Mouse (Mus musculus): ENCODE results near the gene Mast1.

The Mast1 gene

GRCm38 (mm10) chr8:84973079-84973478, 35.9 kb upstream of the Mast1 start:
- no peak for DNase-seq

DNA sequence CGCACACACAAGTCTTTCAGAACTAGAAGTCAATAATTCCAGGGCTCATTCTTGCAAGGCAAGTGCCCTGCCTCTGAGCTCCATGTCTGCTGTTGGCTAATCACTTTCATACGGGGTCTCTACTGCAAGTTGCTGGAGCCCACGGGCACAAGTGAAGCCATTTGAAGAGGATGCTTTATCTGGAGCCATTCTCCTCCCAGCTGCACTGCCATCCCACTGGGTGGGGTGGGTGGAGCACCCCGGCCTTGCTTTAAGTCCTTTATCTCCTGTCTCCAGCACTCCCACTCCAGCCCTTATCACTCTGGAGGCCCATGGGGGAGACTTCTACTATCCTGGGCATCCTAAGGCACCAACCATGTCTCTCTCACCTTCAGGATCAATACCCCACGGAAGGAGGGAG, 33.8 kb upstream of the Mast1 start:
- no peak for DNase-seq

GRCm38 (mm10) chr8:84970135-84970790, 33.1 kb upstream of the Mast1 start:
- DNase-seq, result no peak

DNA sequence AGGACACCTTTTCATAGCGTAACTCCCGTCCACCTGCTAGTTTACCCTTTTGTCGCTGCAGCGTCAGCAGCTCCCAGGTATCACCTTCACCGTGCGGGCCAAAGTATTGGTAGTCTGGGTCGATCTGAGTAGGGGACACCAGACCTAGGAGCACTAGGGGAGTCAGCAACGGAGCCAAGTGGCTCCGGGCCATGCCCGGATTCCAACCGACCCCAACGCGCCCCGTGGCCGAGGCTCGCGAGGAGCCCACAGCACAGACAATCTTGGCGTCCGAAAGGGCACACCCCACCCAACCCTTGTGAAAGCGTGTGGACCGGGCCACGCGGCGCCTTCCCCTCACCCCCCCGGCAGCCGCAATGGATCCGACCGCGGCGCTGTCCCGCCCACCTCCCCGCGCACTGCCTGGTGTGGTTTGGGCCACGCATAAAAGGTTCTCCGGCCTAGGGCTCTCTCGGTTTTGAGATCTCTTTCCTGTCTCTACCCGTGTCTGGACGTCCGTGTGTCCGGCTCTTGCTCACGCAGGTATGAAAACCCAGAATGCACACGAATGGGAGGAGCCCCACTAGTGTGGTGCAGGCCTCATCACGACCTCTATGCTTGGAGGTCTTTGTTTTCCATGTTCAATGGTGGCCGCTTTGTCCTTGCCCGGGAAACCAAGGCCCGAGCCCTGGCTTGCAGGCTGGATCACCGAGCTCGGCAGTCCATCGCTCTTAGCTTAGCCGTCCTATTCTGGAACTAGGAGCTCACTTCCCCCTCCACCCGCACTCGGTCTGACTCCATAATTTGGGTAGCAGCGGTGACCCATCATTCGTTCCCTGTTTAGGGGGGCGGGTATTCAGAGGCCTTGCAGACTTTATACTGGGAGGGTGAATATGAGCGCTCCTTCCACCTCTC, 32.3 kb upstream of the Mast1 start, which contains the start of the genes Gm49661, Prdx2 and Rnaseh2a:
TSS of gene Gm49661 (minus strand) at position 193 of the 894 bp plus-strand sequence.
TSS of gene Prdx2 (plus strand) at position 347 of the 894 bp plus-strand sequence.
TSS of gene Rnaseh2a (minus strand) at position 527 of the 894 bp plus-strand sequence.
- peak; percentile 66 to 70 for DNase-seq

DNA sequence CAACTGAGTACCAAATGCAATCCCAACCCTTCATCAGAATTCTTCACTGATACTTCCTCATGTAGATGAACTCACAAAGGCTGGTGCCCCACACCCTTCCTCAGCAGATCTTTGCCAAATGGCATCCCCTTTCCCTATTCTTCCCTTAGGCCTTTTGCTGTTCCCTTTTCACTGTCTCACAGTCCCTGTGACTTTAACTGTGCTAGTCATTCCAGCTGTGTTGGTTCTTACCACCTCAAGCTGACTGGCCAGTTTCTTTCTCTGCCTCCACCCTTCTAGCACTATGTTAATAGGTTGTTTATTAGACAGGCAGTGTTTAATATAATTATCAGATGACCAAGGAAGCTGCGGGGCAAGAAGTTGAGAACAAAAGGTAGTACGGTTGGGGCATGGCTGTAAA, 31.5 kb upstream of the Mast1 start:
- no peak for DNase-seq

DNA sequence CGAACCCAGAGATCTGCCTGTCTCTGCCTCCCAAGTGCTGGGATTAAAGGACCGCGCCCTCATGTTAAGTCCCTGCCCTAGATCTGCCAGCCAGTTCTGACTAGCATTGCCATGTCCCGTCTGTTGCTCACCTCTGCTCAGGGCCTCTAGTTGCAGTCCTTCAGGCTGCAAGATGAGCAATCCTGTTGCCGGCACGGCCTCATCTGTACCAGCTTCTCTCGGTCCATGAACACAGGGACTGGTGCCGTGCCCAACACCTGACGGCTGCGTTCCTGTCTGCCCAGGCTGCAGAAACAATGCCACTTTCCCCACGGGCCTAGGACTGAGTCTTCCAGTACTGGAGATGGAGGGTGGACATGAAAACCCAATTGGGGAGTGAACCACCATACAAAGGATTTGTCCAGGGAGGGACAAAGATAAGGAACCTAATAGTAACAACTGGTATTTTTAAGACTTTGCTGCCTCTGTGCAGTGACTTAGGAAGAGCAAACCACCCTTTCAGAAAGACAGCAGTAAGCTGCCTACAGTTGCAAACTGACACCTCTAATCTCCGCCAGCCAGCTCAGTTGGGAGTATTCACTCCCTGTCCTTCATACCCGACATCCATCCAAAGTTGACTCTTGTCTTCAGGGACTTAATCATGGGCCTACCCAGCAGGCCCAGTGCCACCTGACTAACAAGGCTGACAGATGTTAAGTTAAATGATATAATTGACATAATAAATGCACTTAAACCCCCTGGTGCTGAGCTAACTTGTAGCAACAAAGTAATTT, 30.6 kb upstream of the Mast1 start:
- no peak for DNase-seq

- DNase-seq, result peak; percentile 29 to 58
Measured at GRCm38 (mm10) chr8:84966603-84967002, 29.4 kb upstream of the Mast1 start.

GRCm38 (mm10) chr8:84965731-84966291, 28.7 kb upstream of the Mast1 start:
- peak; percentile 86 to 90 for DNase-seq

DNA sequence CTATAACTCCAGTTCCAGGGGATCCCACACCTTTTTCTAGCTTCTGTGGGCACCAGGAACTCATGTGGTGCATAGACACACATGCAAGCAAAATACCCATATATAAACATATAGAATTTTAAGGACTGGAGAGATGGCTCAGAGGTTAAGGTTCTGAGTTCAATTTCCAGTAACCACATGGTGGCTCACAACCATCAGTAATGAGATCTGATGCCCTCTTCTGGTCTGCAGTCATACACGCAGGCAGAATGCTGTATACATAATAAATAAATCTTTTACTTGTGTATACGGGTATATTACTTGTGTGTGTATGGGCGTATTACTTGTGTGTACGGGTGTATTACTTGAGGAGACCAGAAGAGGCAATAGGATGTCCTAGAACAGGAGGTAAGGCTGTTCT, 26.8 kb upstream of the Mast1 start:
- DNase-seq, result no peak

- DNase-seq, result no peak
Measured at GRCm38 (mm10) chr8:84959811-84960210, 22.7 kb upstream of the Mast1 start.

GRCm38 (mm10) chr8:84956768-84957167, 19.6 kb upstream of the Mast1 start:
- DNase-seq, result peak; percentile 51 to 62

- no peak for DNase-seq
Measured at GRCm38 (mm10) chr8:84952612-84953255, 15.6 kb upstream of the Mast1 start.

DNA sequence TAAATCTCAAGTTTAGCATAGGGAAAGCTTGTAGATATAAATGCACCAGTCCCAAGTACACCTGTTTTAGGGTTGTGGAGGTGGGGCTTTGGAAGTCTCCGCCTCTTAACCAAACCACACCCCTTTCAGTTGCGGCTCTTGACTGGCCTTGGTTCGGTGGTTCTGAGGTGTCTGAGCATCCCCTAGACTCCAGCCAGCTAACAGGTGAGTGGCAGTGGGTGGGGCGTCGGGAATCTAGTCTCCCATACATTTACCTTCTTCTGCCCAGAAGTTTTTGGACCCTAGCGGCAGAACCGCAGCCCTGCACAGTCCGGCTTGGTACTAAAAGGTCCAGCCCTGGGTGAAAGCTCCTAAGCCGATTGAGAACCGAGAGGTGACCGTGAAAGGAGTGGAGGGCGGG, 12.6 kb upstream of the Mast1 start:
- DNase-seq, result no peak

DNA sequence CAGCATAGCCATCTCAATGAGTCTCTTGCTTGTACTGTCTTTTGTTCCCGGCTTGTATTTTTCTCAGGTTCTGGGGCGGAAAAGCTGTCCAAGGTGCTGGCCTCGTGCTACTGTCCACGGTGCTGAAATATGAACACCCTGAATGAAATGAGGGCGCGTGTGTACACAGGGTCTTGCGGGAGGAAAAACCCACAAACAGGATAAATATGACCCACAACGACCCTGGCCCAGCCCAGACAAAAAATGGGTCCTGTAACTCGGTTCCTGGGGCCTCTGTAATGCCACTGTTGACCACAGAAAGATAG, 10.0 kb upstream of the Mast1 start:
- peak in 1 of 2 experiments; percentile 29 for DNase-seq

DNA sequence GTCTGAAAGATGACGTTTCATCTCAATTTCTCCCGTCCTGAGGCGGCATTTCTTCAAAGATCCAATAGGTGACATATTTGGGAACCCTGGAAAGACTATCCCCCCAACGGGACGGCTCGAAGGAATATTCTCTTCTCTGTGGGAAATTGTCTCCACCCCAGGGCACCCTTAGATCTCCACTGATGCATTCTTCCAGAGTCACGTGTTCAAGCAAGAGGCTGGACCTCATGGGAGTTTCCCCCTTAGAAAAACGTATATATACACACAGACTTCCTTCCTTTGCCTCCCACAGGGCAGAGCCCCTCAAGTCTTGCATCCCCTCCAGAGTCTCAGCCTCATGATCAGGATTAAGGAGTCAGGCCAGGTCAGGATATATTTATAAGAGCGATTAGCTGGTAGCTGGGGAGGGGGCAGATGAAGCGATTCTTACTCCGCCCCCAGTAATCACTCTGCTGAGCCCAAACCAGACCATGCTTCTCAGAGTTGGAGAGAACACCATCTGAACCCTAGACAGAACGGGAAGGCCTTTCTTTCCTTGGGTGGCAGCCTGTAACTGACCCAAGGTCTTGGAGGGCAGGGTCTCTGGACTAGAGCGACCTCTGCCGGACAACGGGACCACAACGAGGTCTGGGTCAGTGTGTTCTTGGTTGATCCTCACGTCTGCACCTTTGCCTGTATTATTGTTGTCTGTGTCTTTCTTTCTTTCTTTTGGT, 9.5 kb upstream of the Mast1 start, which contains the start of gene Rtbdn:
TSS of gene Rtbdn (plus strand) at position 464 of the 713 bp plus-strand sequence.
- DNase-seq, result no peak

- DNase-seq, result peak; percentile 22 to 32
Measured at GRCm38 (mm10) chr8:84945633-84946527, 8.7 kb upstream of the Mast1 start.

GRCm38 (mm10) chr8:84945235-84945632, 8.1 kb upstream of the Mast1 start:
- no peak for DNase-seq

- DNase-seq, result peak; percentile 43 to 63
Measured at GRCm38 (mm10) chr8:84944478-84945160, 7.5 kb upstream of the Mast1 start.

DNA sequence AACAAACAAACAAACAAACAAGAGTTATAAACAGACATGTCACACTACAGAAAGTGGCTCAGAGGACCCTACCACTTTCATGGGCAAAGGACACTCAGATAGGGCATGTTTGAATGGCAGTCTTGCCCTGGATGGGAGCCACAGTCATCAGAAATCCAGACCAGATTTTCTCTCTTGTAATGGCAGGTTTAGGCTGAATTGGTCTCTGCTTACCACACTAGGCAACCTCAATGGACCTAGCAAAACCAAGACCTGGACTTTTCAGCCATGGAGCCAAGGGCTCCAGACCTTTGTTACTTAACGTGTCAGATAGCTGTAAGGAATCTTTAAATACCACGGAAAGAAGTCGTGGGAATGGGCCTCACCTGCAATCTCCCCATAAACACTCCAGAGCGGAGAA, 6.5 kb upstream of the Mast1 start:
- DNase-seq, result no peak
